Mouse (Mus musculus): ENCODE measurements around the gene Slc50a1.

Slc50a1 gene

DNA sequence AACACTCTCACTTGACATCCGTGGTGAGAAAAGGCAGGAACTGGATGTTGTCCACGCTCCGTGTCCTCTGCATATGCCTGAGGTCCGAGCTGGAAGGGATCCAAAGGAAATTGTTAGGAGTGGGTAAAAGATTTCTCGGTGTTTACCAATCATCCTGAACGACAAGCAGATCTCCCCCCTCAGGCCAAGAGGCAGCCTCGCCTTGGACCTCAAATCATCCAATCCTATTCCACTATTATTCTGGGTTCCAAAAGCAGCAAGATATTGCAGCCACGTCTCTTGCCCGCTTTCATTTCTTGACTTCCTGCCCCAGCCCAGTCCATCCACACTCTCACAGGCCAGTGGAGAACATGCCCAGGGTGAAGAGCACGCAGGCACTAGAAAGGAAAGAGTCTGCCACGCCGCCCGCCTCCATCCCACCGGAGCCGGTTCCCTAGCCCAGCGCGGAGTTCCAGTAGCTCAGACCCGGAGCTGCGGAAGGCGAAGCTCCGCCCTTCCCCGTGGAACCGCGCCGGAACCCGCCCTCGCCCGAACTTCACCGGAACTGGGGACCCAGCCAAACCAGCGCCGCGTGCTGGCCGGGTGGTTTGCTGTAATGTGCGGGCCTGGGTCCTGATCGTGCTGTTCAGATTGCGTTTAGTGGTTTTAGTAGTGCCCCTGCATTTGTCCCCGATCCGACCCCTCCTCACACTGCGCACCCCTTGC is at the start of gene Slc50a1:
Slc50a1 (minus strand) TSS at position 520 of the 705 bp plus-strand sequence.
- peak; percentile 73 to 77 for DNase-seq (ENCODE audit: low spot score in 2 of 2)

DNA sequence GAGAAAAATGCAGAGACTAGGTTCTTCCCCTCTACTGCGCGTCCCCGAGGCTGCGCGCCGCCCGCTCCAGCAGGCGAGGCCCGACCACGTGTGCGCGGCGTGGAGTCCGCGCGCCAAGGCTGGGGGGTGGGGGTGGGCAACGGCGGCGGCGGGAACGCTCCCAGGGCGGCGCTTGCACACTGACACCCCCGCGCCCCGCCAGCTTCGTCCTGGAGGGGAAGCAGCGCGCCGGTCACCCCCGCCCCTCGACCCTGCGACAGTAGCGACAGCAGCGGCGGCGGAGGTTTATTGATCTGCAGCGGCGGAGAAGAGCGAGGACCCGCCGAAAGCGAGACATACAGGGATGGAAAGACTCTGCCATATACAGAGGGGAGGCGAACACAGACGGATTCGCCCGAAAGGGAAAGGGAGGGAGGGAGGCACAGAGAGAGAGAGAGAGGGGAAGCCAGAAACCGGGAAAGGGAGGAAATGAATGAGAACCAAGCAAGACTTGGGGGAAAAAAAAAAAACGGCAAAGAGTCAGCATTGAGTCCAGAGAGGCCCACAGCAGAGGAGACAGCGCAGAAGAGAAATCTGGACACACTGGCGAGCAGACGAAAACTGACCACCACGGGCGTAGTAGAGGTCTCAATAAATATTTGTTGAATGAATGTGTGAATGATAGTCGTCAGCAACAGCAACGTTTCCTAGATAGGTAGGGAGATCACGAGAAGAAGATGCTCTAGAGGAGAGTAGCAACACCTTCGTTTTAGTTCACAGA is 49.4 kb upstream of the Slc50a1 start:
- peak in 1 of 2 experiments; percentile 37 for DNase-seq (ENCODE audit: low spot score in 2 of 2)

DNA sequence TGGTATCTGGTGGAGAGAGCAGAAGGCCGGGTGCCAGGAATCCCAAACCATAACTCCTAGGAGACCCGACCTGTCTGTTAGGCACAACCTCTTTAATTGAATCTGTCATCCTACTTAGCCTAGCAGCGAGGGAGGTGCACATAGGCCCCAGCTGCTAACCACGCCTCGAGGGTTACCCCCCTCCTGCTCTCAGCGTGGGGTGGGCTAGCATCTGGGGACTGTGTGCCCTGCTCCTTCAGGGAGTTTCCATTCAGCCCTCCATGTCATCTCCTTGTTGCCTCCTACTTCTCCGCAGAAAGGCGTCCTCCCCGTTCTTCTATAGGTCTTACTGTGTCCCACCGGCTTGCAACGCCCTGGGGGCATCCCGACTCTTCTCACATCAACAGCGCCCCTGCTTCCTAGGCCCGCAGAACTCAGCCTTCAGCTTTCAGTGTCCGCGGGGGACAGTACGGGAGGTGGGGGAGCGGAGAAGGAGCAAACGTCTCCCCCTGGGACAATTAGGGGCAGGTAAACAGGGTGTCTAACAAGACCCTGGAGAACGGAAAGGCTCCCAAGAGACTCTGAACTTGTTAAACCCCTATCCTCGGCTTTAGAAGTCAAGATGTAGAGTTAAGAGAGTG is 48.7 kb upstream of the Slc50a1 start:
- DNase-seq (ENCODE audit: low spot score in 2 of 2): peak in 1 of 2 experiments; percentile 18

DNA sequence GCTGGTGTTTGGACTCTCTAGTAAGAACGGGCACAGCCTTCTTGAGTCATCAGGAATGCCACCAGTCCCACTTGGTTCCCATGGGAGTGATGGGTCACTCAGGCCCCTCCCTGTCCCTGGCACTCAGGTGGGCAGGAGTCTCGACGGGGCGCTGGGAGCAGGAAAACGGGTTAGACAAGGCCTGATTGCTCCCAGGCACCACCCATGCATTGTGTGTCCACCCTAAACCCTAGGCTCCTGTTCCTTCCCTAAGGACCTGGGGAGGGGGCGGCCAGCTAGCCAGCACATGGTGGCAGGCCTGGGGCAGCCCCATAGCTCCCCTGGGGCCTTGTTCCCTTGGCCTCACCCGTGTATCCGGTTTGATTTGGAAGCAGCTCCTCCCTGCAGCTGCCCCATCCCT is 47.9 kb upstream of the Slc50a1 start:
- DNase-seq (ENCODE audit: low spot score in 2 of 2): no peak

DNA sequence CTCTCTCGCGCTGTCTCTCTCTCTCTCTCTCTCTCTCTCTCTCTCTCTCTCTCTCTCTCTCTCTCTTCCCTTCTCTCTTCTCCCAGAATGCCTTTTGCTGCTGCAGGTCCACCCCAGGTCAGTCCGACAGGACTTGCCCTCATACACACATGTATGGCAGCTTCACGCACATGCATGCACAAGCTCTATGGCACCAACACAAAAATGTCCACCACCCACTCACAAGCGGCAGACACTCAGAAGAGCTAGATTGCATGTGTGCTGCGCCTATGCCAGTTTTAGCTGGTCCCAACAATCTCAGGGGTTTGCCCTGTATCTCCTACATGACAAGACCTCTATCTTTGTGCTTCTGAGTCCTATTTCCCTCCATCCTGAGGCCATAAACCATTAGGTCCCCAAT is 46.9 kb upstream of the Slc50a1 start:
- DNase-seq (ENCODE audit: low spot score in 2 of 2): peak in 1 of 2 experiments; percentile 51

DNA sequence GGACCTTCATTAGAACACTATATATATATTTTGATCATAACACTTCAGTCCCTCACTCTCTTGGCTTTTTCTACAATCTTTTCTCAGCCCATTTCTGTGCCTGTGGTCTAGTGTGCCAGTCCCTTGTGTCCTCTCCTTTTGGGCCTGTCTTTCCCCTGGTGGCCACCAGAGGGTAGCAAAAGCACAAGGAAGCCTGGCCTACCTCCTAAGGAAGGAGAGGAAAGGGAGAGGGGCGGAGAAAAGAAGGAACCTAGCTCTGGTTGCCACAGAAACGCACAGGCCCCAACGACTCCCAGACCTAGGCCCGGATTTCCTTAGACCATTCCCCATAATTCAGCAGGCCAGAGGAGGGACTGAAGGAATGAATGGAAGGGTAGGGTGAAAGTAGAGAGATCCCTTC is 46.5 kb upstream of the Slc50a1 start:
- peak; percentile 84 to 88 for DNase-seq (ENCODE audit: low spot score in 2 of 2)

DNA sequence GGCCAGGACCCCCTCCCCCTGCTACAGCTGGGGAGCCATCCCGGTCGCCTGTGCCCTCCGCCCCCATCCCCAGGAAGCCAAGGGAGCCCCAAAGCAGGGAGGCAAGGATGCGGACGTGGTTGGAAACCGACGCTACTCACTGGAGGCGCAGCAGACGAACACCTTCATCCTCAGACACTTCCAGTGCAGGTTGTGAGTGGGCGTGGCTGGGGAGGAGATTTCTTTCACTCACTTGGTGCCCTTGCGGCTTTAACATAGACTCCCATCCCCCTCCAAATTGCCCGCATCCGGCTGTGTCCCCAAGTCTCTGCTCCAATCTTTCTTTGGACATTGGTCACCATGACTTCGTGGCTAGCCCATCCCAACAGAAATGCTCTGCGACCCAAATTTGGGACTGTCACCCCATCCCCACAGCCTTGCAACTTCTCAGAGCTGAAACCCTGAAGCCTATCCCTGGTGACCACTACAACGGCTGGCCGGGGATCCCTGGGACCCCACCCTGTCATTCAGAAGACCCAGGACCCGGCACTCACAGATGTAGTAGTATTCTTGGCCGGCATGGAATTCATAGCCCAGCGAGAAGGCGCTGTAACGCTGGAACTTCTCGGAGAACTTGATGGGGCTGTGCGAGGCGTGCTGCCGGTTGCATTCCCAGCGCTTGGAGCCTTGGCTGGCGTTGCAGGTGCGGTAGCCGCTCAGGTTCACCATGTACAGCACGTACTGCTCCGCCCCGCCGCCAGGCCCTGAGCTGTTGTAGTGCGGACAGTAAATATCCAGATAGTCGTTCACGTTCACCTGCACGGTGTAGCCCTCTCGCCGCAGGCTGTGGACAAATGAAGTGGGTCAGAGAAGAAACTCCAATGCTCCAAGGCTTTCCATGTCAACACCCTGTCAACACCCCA is 45.8 kb upstream of the Slc50a1 start:
- no peak for DNase-seq (ENCODE audit: low spot score in 2 of 2)

DNA sequence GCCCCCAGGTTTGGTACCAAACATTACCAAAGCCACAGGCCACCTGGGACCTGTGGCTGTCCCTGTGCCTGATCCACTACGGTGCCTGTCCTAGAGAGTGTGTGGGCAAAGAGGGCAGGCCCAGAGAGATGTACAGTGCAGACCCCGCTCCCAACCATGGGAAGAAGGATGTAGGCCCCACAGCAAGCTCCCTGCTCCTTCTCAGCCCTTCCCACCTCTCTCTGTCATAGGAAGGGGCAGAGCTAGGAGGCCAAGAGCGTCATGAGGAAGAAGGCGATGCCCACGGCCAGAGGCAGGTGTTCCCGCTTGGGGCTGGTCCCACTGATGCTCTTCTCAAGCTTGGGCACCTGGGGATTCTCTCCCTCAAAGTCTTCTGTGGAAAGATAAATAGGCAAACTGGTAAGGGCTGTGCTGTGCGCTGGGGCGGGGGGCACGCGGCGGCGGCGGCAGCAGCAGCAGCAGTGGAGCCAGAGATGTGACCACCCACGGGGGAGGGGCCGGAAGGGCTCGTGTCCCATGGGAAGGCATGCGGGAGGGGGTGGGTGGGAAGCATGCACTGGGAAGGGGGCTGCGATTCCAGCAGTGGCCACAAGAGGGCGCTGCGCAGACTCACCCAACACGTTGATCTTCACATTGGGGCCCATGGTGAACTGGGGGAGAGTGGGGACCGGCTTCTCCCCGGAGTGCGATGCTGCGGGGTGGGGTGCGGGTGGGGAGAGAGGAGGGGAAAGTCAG is 45.0 kb upstream of the Slc50a1 start:
- peak; percentile 54 to 79 for DNase-seq (ENCODE audit: low spot score in 2 of 2)

DNA sequence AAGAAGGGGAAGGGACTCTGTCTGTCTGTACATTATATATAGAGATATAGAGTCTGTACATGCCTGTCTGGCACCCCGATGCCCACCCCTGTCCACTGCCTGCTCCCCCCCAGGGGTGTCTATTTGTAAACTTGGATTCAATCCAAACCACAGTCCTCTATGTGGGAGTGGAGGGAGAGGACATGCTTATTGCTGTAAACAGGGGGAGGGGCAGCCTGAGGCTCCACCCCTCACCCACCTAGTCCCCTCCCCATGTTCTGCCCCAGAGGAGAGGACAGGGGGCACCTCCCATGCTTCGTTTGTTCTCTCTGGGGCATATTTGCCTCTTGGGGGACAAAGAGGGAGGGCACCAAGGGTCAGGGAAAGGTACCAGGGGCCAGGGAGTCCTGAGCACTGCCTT is 44.4 kb upstream of the Slc50a1 start:
- no peak for DNase-seq (ENCODE audit: low spot score in 2 of 2)

DNA sequence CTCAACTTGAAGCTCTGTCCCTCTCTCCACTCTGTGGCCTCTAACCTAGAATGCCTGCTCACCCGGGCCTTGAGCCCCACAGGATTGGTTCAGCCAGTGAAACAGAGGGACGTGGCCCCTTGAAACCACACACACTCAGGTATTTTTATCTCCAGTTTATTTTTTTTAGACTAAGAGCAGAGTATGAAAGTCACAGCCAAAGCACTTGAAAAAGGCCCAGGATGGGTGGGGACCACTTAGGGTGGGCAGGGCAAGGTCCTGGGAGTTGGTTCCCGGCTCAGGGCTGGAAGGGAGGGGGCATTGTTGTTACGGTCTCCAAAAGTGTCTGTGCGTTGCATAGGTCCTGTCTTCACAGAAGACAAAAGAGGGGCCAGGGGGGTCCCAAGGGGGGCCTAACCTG is 44.0 kb upstream of the Slc50a1 start:
- DNase-seq (ENCODE audit: low spot score in 2 of 2): no peak

DNA sequence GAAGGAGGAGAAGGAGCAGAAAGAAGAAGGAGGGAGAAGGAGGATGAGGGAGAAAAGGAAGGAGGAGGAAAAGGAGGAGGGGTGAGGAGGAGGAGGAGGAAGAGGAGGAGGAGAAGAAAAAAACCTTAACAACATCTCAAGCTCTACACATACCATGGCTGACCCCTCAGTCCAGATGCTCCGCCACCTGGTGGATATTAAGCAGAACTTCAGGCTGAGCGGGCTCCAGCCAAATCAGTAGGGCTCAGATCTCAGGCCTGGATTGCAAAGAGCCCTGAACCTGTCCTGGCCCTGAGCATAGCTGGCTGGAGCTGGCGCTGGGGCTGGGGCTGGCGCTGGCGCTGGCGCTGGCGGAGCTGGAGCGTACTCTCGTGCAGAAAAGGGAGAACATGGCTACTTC is 37.7 kb upstream of the Slc50a1 start:
- DNase-seq (ENCODE audit: low spot score in 2 of 2): no peak

DNA sequence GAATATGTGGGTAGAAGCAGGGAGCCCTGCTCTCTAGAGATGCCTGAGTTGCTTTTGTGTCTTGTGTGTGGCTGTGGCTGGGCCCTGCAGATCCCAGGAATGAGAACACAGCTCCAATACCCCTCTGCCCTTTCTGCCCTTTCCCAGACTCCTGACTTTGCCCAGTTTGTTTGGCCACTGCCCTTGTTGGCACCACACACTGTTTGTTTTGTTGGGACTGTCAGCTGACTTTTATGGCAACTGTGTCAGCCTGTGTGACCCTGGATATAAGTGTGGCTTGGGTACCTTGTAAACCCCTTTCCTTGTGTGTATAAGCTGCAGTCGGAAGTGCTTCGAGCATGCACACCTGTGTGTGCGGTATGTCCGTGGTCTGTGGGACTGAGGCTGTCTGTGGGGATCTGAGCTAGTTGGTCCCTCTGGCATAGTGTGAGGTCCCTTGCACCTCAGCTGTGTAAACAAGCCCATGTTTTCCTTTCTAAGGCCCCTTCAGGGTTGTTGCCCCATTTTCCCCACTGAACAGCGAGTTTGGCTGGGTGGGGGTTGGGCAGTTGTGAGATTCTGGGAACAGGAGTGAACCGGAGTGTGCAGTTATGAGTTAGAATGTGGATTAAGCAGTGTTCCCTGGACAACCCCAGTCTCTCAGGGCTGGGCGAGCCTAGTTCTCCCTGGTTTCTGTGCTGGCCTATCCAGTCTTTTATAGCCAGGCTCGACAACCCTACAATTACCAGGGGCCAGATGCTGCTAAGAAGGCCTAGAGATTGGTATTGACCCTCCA is 35.4 kb upstream of the Slc50a1 start:
- DNase-seq (ENCODE audit: low spot score in 2 of 2): no peak

DNA sequence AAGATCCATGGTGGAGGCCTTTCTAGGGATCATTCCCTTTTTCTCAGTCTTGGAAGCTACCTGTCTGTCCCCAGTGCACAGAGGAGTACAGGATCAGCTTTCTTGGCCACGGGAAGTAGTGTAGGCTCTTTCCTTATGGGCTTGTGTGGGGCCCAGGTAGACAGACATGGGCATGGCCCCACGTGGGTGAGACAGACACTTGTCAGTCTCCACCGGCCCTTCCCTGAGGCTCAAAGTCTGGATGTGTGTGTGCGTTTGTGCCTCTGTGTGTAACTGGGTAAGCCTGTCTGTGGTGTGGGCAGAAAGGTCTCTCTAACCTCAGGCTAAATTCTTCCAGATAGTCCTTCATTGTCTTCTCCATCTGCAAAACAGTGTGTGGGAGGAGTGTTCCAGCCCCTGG is 34.7 kb upstream of the Slc50a1 start:
- no peak for DNase-seq (ENCODE audit: low spot score in 2 of 2)

DNA sequence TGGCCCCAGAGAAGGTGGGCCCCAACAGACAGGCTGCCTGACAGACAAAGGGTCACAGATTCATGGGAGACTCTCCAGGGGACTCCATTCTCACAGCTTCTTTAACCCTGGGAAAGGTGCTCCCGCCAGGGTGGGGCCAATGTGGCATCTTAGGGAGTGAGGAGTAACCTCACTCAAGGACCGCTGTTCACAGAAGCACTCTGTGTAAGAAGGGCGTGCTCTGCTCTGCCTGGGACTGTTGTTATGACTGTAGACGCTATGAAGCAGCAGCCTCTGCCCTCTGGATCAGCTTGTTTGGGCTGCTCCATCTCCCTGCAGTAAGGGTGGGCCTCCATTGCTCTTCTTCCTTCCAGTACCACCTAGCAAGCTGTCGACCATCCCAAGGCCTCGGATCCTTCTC is 34.1 kb upstream of the Slc50a1 start:
- no peak for DNase-seq (ENCODE audit: low spot score in 2 of 2)

DNA sequence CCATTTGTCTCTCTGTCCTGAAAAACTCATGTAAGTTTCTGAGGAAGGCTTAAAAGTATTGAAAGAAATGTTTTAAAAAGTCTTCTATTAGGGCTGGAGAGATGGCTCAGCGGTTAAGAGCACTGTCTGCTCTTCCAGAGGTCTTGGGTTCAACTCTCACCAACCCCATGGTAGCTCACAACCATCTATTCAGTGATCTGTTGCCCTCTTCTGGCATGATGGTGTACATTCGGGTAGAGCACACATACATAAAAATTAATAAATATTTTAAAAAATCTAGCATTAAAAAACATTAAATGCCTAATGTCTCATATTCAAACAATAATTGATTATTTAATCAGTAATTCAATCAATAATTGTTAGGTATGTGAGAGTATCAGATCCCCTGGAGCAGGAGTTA is 30.1 kb upstream of the Slc50a1 start:
- no peak for DNase-seq (ENCODE audit: low spot score in 2 of 2)

DNA sequence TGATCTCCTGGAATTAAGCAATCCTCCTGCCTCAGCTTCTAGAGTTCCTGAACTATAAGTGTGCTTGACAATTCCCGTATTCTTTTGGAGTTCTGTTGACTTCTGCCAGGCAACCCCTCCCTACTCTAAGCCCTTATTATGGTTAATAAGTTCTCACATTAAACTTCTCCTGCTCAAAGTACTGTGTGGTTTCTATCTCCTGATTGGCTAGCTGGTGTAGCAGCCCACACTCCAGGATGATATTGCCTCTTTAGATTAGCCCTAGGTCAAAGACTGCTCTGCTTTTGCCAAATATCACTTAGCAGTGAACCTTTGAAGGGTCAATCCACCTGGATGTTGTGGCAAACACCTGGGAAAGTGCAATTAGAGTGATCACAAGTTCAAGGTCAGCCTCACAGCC is 29.7 kb upstream of the Slc50a1 start:
- no peak for DNase-seq (ENCODE audit: low spot score in 2 of 2)

DNA sequence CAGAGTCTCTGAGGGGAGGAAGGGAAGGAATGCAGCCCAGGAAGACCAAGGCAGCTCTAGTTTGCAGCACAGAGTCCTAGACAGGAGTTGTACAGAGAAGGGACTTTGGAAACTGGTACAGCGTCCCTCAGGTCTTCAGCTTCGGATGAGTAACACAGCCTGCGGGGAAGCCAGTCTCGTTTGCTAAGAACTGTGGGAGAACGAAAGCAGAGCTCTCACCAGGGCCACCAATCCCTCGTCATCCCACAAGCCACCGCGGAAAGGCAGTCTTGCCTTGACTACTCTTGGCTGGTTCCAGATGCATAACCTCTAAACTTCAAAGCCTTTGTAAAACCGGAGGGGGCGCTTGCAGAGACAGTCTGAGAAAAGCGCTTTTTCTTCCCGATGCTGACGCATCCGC is 29.1 kb upstream of the Slc50a1 start:
- no peak for DNase-seq (ENCODE audit: low spot score in 2 of 2)

DNA sequence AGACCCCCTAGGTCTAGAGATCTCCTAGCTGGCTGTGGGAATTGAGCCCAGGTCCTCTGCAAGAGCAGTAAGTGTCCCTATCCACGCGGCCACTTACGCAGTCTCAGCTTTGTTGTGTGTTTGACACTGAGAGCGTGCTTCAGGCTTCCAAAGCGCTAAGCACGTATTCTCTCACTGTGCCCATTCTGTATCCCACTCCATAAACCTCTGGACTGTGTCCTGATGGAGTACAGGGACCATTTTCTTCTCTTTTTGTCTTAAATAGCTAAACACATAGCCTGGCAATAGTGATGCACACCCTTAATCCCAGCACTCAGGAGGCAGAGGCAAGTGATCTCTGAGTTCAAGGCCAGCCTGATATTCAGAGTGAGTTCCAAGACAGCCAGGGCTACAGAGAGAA is 28.5 kb upstream of the Slc50a1 start:
- no peak for DNase-seq (ENCODE audit: low spot score in 2 of 2)

DNA sequence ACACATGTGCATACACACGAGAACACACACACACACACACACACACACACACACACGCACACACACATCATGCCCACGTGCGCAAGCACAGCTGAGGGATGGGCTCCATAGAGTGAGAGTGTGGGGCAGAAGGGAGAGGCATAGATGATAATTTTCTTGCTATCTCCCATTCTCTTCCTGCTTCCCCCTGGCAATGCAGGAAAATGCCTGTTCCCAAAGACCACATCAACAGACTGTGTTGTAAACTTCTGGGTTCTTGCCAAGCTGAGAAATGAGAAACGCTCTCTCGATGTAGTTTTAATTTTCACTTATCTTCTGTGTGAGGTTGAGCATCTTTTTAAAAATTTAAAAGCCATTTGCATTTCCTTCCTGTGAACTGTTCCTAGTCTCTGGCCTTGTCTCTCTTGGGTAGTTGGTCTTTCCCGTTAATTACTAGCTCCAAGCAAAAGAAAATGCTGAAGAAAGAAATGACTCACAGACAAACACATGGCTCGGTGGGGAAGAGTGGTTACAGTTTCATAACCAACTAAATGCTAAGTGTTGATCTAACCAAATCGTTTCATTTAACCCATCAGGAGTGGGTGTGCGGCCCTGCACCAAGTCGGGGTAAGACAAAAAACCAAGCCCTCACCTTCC is 26.5 kb upstream of the Slc50a1 start:
- no peak for DNase-seq (ENCODE audit: low spot score in 2 of 2)

DNA sequence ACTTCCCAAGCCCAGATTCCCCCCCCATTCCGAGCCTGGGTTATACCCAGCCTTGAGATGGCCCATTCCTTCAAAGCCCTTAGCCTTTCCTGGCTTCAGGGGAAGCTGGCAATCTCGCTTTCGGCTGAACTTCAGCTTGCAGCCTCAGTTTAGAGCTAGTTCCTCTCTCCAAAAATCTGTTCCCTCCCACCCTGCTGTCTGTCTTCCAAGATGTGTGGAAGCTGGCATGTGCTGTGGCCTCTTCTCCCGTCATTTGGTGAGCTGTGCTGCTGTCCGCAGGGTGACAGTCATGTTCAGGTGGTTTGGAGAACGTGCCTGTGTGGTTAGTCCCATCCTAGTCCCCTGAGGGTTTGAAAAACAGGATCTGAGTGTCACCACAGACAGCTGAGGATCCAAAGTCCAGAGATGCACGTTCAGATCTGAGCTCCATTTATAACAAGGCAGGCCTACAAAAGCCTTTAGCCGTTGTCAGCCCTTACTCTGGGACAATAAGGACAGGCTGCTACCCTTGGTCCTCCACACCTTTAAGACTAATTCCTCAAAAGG is 25.4 kb upstream of the Slc50a1 start:
- DNase-seq (ENCODE audit: low spot score in 2 of 2): no peak

Data from right cerebral cortex, postnatal 36 days (tissue).